Mouse (Mus musculus): ENCODE results near the gene Synj1. TPM values are rescaled to one million over a fixed set of nuclear protein-coding genes. Genes with fewer than 3 reads are reported as not detected.

The Synj1 gene
- polyA plus RNA-seq, 1 experiment from 2014 or later: 28.9 TPM

- Histone ChIP-seq H3K27ac (ENCODE audit: low read depth, low read length) (no peak overlapping the region), H3K27me3 (ENCODE audit: control insufficient read depth, insufficient read depth, low read length) (no peaks in the 10 kb centered on the region), H3K4me2 (ENCODE audit: low read depth) (no peak overlapping the region), H3K9ac (ENCODE audit: low read length) (no peak overlapping the region), H3K4me1 (ENCODE audit: control insufficient read depth, insufficient read depth, low read length) (no peaks in the 10 kb centered on the region), H3K36me3 (ENCODE audit: control insufficient read depth, insufficient read depth, low read length) (no peaks in the 10 kb centered on the region), H3K4me3 (ENCODE audit: low read depth, low read length) (no peak overlapping the region), H3K9me3 (ENCODE audit: control insufficient read depth, low read length) (no peaks in the 10 kb centered on the region)
- WGBS: 55% methylated on average over 12 of the region's 12 CpGs
- ATAC-seq (ENCODE audit: insufficient read depth, low FRiP score, low TSS enrichment): no peak
- no peak for DNase-seq (ENCODE audit: low spot score)
These were observed 95.0 kb downstream of the Synj1 start for GRCm38 (mm10) chr16:90916040-90916481.

- Histone ChIP-seq H3K9ac (ENCODE audit: low read length) (no peak overlapping the region), H3K4me1 (ENCODE audit: control insufficient read depth, insufficient read depth, low read length) (no peaks in the 10 kb centered on the region), H3K4me2 (ENCODE audit: low read depth) (no peak overlapping the region), H3K27me3 (ENCODE audit: control insufficient read depth, insufficient read depth, low read length) (no peaks in the 10 kb centered on the region), H3K4me3 (ENCODE audit: low read depth, low read length) (no peak overlapping the region), H3K36me3 (ENCODE audit: control insufficient read depth, insufficient read depth, low read length) (no peaks in the 10 kb centered on the region), H3K27ac (ENCODE audit: low read depth, low read length) (no peak overlapping the region), H3K9me3 (ENCODE audit: control insufficient read depth, low read length) (no peaks in the 10 kb centered on the region)
- ATAC-seq (ENCODE audit: insufficient read depth, low FRiP score, low TSS enrichment) (no peak), DNase-seq (ENCODE audit: low spot score) (no peak)
- WGBS: 97% methylated on average over 13 of the region's 13 CpGs
These were observed 99.3 kb downstream of the Synj1 start for GRCm38 (mm10) chr16:90911766-90912165.

GRCm38 (mm10) chr16:90910855-90911533 lies 100.1 kb downstream of the Synj1 start:
- H3K9me3 ChIP-seq (ENCODE audit: control insufficient read depth, low read length): no peaks in the 10 kb centered on the region
- 87% methylated on average over 17 of the region's 17 CpGs for WGBS
- no peaks in the 10 kb centered on the region for H3K36me3 ChIP-seq (ENCODE audit: control insufficient read depth, insufficient read depth, low read length)
- no peak overlapping the region for H3K4me3 ChIP-seq (ENCODE audit: low read depth, low read length)
- DNase-seq (ENCODE audit: low spot score): no peak
- no peak overlapping the region for H3K27ac ChIP-seq (ENCODE audit: low read depth, low read length)
- H3K4me2 ChIP-seq (ENCODE audit: low read depth): no peak overlapping the region
- H3K4me1 ChIP-seq (ENCODE audit: control insufficient read depth, insufficient read depth, low read length): no peaks in the 10 kb centered on the region
- no peak overlapping the region for H3K9ac ChIP-seq (ENCODE audit: low read length)
- H3K27me3 ChIP-seq (ENCODE audit: control insufficient read depth, insufficient read depth, low read length): no peaks in the 10 kb centered on the region
- no peak for ATAC-seq (ENCODE audit: insufficient read depth, low FRiP score, low TSS enrichment)

GRCm38 (mm10) chr16:90907250-90907649 lies 103.9 kb downstream of the Synj1 start:
- no peak overlapping the region for H3K4me2 ChIP-seq (ENCODE audit: low read depth)

GRCm38 (mm10) chr16:90903300-90903699 lies 107.8 kb downstream of the Synj1 start:
- DNase-seq (ENCODE audit: low spot score) (no peak), ATAC-seq (ENCODE audit: insufficient read depth, low FRiP score, low TSS enrichment) (no peak)
- Histone ChIP-seq H3K9me3 (ENCODE audit: control insufficient read depth, low read length) (no peaks in the 10 kb centered on the region), H3K36me3 (ENCODE audit: control insufficient read depth, insufficient read depth, low read length) (no peaks in the 10 kb centered on the region), H3K27ac (ENCODE audit: low read depth, low read length) (no peak overlapping the region), H3K4me3 (ENCODE audit: low read depth, low read length) (no peak overlapping the region), H3K4me2 (ENCODE audit: low read depth) (no peak overlapping the region), H3K4me1 (ENCODE audit: control insufficient read depth, insufficient read depth, low read length) (no peaks in the 10 kb centered on the region; the same call in 1 of the 2 replicates), H3K9ac (ENCODE audit: low read length) (no peak overlapping the region), H3K27me3 (ENCODE audit: control insufficient read depth, insufficient read depth, low read length) (no peaks in the 10 kb centered on the region)
- 20% methylated on average over 5 of the region's 5 CpGs for WGBS

More at GRCm38 (mm10) chr16:90907250-90907649, 103.9 kb downstream of the Synj1 start:
- H3K9ac ChIP-seq (ENCODE audit: low read length): no peak overlapping the region
- H3K9me3 ChIP-seq (ENCODE audit: control insufficient read depth, low read length): no peaks in the 10 kb centered on the region
- no peak overlapping the region for H3K27ac ChIP-seq (ENCODE audit: low read depth, low read length)
- H3K27me3 ChIP-seq (ENCODE audit: control insufficient read depth, insufficient read depth, low read length): no peaks in the 10 kb centered on the region
- ATAC-seq (ENCODE audit: insufficient read depth, low FRiP score, low TSS enrichment) (no peak), DNase-seq (ENCODE audit: low spot score) (no peak)
- H3K4me1 ChIP-seq (ENCODE audit: control insufficient read depth, insufficient read depth, low read length): no peaks in the 10 kb centered on the region; the same call in 1 of the 2 replicates
- H3K36me3 ChIP-seq (ENCODE audit: control insufficient read depth, insufficient read depth, low read length): no peaks in the 10 kb centered on the region
- H3K4me3 ChIP-seq (ENCODE audit: low read depth, low read length): no peak overlapping the region
- 68% methylated on average over 7 of the region's 7 CpGs for WGBS

DNA sequence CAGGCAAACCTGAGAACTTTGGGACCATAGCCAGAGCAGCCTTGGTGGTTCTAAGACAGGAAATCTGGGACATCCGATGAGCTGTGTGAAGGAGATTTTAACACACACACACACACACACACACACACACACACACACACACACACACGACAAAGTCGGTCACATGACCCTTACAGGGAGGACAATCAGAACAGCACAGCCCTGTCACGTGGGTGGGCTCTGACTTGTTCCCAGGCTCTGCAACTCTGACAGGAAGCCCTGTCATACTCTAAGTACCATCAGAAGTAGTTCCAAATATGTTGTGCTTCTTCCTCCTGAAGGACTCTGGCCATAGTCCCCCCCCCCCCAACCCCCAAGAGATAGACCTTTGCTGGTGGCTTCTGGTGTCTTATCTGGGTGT lies 109.7 kb downstream of the Synj1 start:
- ATAC-seq (ENCODE audit: insufficient read depth, low FRiP score, low TSS enrichment) (no peak), DNase-seq (ENCODE audit: low spot score) (no peak)
- Histone ChIP-seq H3K9ac (ENCODE audit: low read length) (no peak overlapping the region), H3K27ac (ENCODE audit: low read depth, low read length) (no peak overlapping the region), H3K4me2 (ENCODE audit: low read depth) (no peak overlapping the region), H3K36me3 (ENCODE audit: control insufficient read depth, insufficient read depth, low read length) (no peaks in the 10 kb centered on the region), H3K4me3 (ENCODE audit: low read depth, low read length) (no peak overlapping the region), H3K27me3 (ENCODE audit: control insufficient read depth, insufficient read depth, low read length) (no peaks in the 10 kb centered on the region), H3K9me3 (ENCODE audit: control insufficient read depth, low read length) (no peaks in the 10 kb centered on the region), H3K4me1 (ENCODE audit: control insufficient read depth, insufficient read depth, low read length) (no peaks in the 10 kb centered on the region; the same call in 1 of the 2 replicates)
- WGBS: 64% methylated on average over 3 of the region's 4 CpGs

- H3K4me2 ChIP-seq (ENCODE audit: low read depth): no peak overlapping the region
- WGBS: 49% methylated on average over 12 of the region's 12 CpGs
- ATAC-seq (ENCODE audit: insufficient read depth, low FRiP score, low TSS enrichment) (no peak), DNase-seq (ENCODE audit: low spot score) (peak; percentile 32)
- no peaks in the 10 kb centered on the region; the same call in 1 of the 2 replicates for H3K4me1 ChIP-seq (ENCODE audit: control insufficient read depth, insufficient read depth, low read length)
- no peak overlapping the region for H3K9ac ChIP-seq (ENCODE audit: low read length)
- no peaks in the 10 kb centered on the region for H3K36me3 ChIP-seq (ENCODE audit: control insufficient read depth, insufficient read depth, low read length)
- H3K4me3 ChIP-seq (ENCODE audit: low read depth, low read length): no peak overlapping the region
- no peak overlapping the region for H3K27ac ChIP-seq (ENCODE audit: low read depth, low read length)
- H3K27me3 ChIP-seq (ENCODE audit: control insufficient read depth, insufficient read depth, low read length): no peaks in the 10 kb centered on the region
- H3K9me3 ChIP-seq (ENCODE audit: control insufficient read depth, low read length): no peaks in the 10 kb centered on the region
These were observed 111.6 kb downstream of the Synj1 start for GRCm38 (mm10) chr16:90899498-90899897.

DNA sequence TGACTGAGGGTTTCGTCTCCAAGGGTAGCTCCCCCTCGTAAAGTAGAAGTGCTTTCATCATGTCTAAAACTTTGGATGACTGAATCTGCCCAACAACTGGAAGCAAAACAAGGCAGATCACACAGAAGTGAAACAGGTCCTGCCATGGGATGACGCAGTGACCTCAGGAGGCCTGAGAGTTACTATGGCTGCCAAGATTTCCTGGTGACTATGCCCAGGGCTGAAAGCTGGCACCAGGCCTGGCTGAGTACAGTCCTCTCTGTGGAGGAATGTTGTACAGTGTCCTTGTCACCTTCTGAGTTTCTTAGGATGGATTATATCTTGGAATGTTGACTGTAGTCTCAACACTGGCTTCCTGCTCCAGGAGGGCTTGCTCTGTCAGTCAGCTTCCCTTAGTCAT lies 113.5 kb downstream of the Synj1 start:
- DNase-seq (ENCODE audit: low spot score) (no peak), ATAC-seq (ENCODE audit: insufficient read depth, low FRiP score, low TSS enrichment) (no peak)
- no peak overlapping the region for H3K4me3 ChIP-seq (ENCODE audit: low read depth, low read length)
- H3K27ac ChIP-seq (ENCODE audit: low read depth, low read length): no peak overlapping the region
- WGBS: 93% methylated on average over 3 of the region's 3 CpGs
- no peaks in the 10 kb centered on the region for H3K36me3 ChIP-seq (ENCODE audit: control insufficient read depth, insufficient read depth, low read length)
- no peak overlapping the region for H3K4me2 ChIP-seq (ENCODE audit: low read depth)
- no peaks in the 10 kb centered on the region for H3K4me1 ChIP-seq (ENCODE audit: control insufficient read depth, insufficient read depth, low read length)
- no peaks in the 10 kb centered on the region for H3K27me3 ChIP-seq (ENCODE audit: control insufficient read depth, insufficient read depth, low read length)
- H3K9me3 ChIP-seq (ENCODE audit: control insufficient read depth, low read length): no peaks in the 10 kb centered on the region
- H3K9ac ChIP-seq (ENCODE audit: low read length): no peak overlapping the region

GRCm38 (mm10) chr16:90893792-90894191 lies 117.3 kb downstream of the Synj1 start:
- Histone ChIP-seq H3K4me2 (ENCODE audit: low read depth) (no peak overlapping the region), H3K27me3 (ENCODE audit: control insufficient read depth, insufficient read depth, low read length) (no peaks in the 10 kb centered on the region), H3K4me3 (ENCODE audit: low read depth, low read length) (no peak overlapping the region), H3K27ac (ENCODE audit: low read depth, low read length) (no peak overlapping the region), H3K36me3 (ENCODE audit: control insufficient read depth, insufficient read depth, low read length) (no peaks in the 10 kb centered on the region), H3K4me1 (ENCODE audit: control insufficient read depth, insufficient read depth, low read length) (no peaks in the 10 kb centered on the region), H3K9me3 (ENCODE audit: control insufficient read depth, low read length) (no peaks in the 10 kb centered on the region), H3K9ac (ENCODE audit: low read length) (no peak overlapping the region)
- WGBS: 67% methylated on average over 9 of the region's 9 CpGs
- no peak for ATAC-seq (ENCODE audit: insufficient read depth, low FRiP score, low TSS enrichment)
- no peak for DNase-seq (ENCODE audit: low spot score)

All from neural tube, embryonic 11.5 days (tissue).